Mouse (Mus musculus) skeletal muscle tissue, postnatal 0 days (tissue): ENCODE data around the gene Mkrn2. TPM values are rescaled to one million over a fixed set of nuclear protein-coding genes. Genes with fewer than 3 reads are reported as not detected.

ENCODE experiments used
- polyA plus RNA-seq: library from polyadenylated mRNA; unstranded; fragments of >200 nt; fragmentation: Nextera tagmentation; extraction: Ambion mirVana; gene quantifications from 2 replicates; pipeline ENCODE4 v1.2.1, GENCODE M21; 2015

Mkrn2 gene
- polyA plus RNA-seq, result 37.8 and 42.8 TPM in 2 replicates

GRCm38 (mm10) chr6:115601715-115602523 lies at the start of gene Mkrn2:
Gene Mkrn2 (plus strand): TSS chr6:115601902.

GRCm38 (mm10) chr6:115592458-115592857 lies 9.2 kb upstream of the Mkrn2 start, which contains the start of gene Mkrn2os:
Gene Mkrn2os (minus strand): TSS chr6:115592576.

Other genes starting within 250 kb of the Mkrn2 start
- 10.0 and 49.9 TPM in 2 replicates for gene Pparg, start 241.0 kb upstream of the Mkrn2 start, polyA plus RNA-seq
- 13.9 and 16.0 TPM in 2 replicates for gene Tsen2, start 57.2 kb upstream of the Mkrn2 start, polyA plus RNA-seq
- gene Mkrn2os, start 9.3 kb upstream of the Mkrn2 start, polyA plus RNA-seq, result 0.37 and 0.44 TPM in 2 replicates
- 59.4 and 62.5 TPM in 2 replicates for gene Raf1, start 74.7 kb downstream of the Mkrn2 start, polyA plus RNA-seq
- gene Tmem40, start 160.5 kb downstream of the Mkrn2 start, polyA plus RNA-seq, result 0.74 and 4.3 TPM in 2 replicates
- 38.3 and 41.7 TPM in 2 replicates for gene Cand2, start 172.6 kb downstream of the Mkrn2 start, polyA plus RNA-seq
- gene Rpl32, start 206.8 kb downstream of the Mkrn2 start, polyA plus RNA-seq, result 1,517 and 1,545 TPM in 2 replicates
- gene Efcab12, start 236.5 kb downstream of the Mkrn2 start, polyA plus RNA-seq, result 0.12 and 0.27 TPM in 2 replicates